Mouse (Mus musculus) right cerebral cortex, postnatal 10 days (tissue): ENCODE results near the gene Fblim1.
A peak's percentile ranks its signal among the peaks of the same experiment; 100 is the strongest.

Experiments used
- DNase-seq, 2 experiments: peaks; one replicate each; pipeline ENCODE4 v3.0.0; 2021; ENCODE audit warnings: low spot score in 2 of 2

The Fblim1 gene

GRCm38 (mm10) chr4:141539213-141539767 lies 66.6 kb downstream of the Fblim1 start:
- no peak for DNase-seq

- DNase-seq: peak; percentile 94 to 95
These were observed 67.3 kb downstream of the Fblim1 start, which contains the start of gene Spen for GRCm38 (mm10) chr4:141538408-141539212. Spen (minus strand) TSS chr4:141538597.

DNA sequence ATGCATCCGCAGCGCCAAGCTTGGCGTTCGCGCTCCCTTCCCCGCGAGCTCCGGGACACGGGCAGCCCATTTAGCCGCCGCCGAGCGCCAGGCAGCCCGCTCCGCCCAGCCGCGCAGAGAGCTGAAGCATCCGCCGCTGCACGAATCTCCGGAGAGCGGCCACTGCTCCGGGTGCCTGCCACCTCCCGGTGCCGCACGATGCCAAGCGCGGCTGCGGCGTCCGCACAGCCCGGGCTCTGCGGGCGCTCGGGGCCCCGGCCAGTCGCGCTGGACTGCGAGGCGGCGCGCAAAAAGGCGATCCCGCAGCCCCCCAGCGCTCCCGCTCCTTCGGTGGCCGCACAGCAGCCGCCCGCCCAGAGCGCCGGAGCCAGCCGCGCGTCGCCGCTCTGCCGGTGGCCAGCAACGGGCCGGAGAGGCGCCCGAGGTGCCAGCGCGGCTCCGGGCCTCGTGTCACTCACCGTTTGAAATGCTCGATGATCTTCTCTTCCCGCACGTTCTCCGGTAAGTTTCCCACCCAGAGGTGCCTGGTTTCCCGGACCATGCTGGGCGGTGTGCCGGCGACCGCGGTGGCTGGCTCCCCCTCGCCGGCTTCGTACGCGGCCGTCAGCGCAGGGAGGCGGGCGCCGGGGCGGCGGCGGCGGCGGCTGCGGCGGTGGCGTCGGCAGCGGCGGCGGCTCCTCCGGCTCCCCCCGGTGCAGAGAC lies 68.0 kb downstream of the Fblim1 start:
- peak in 1 of 2 experiments; percentile 57 for DNase-seq

GRCm38 (mm10) chr4:141537226-141537610 lies 68.7 kb downstream of the Fblim1 start:
- DNase-seq: no peak

DNA sequence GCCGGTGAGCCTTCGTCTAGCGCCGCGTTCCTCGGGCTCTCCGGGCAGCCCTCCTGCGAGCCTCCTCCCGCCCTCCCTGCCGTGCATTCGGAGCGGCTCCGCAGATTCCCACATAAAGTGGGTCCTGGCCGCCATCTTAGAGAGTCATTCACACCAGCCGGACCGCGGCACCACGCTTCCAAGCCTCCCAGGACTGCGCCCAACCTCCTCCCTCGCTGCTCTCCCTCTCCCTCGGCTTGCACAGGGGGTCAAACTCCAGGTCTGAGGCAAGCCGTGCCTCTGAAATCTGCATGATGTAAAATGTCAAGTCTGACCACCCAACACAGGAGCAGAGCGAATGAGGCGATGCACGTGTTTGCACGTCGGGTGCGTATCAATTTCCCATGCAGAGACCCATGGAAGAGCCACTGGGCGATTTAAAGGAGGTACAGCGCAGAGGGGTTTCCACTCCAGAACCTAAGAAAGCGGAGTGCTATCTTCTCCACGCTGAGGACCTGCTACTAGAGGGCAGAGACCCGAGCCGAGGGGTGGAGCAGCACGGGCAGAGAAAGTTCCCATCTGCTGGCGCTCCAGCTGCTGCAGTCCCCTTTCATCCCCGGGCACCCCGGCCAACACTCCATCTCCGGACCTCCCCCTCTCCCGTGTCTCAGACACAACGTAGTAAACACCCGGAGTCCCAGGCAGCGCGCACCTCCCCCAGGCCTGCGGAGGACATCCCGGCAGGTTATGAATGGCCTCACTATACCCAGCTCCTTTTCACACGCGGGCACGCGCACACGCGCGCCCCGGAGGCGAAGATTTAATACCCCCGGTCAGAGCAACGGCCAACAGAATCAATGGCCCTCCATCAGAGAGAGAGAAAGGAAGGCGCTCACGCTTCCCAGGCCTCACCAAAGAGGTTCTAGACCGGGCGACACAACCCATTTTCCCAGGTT lies 69.3 kb downstream of the Fblim1 start:
- DNase-seq: peak; percentile 89 to 90

GRCm38 (mm10) chr4:141534947-141535680 lies 70.8 kb downstream of the Fblim1 start:
- peak; percentile 72 to 77 for DNase-seq

- DNase-seq: no peak
These were observed 74.9 kb downstream of the Fblim1 start for GRCm38 (mm10) chr4:141530979-141531378.

GRCm38 (mm10) chr4:141528938-141529337 lies 77.0 kb downstream of the Fblim1 start:
- no peak for DNase-seq

- DNase-seq: no peak
These were observed 78.8 kb downstream of the Fblim1 start for GRCm38 (mm10) chr4:141526936-141527650.
